Comparison of ENCODE assay signal across 8 mouse cellular contexts in genomic region chr6:137649528-137649927, GRCm38 (mm10). TPM values are rescaled to one million over a fixed set of nuclear protein-coding genes. Genes with fewer than 3 reads are reported as not detected.
DNase-seq lines count a peak whose midpoint lies in the region; ATAC-seq and TF ChIP-seq lines count a peak whose summit lies in the region.

No protein-coding gene starts in this region.

- H3K9ac ChIP-seq in neural tube, embryonic 11.5 days (ENCODE audit: low read length) = no peak overlapping the region; the same call in 1 of the 2 replicates
- H3K9ac ChIP-seq in embryonic facial prominence, embryonic 15.5 days = no peak overlapping the region
- H3K9ac ChIP-seq in limb, embryonic 14.5 days (ENCODE audit: low read depth, low read length, severe bottlenecking) = peak overlapping the region; percentile 81; the same call in 1 of the 2 replicates
- H3K9ac ChIP-seq in stomach, embryonic 15.5 days = no peak overlapping the region

- no peak for TF ChIP-seq POLR2A in limb, embryonic 14.5 days (IDR thresholded peaks at IDR 0.05; ENCODE audit: borderline replicate concordance, extremely low read depth, insufficient read depth, insufficient read length)

- H3K27me3 ChIP-seq in neural tube, embryonic 11.5 days (ENCODE audit: control insufficient read depth, insufficient read depth, low read length) = 0 out of 2 replicates have a peak, but pooled peaks cover 5% of the 10 kb centered on the region
- H3K27me3 ChIP-seq in embryonic facial prominence, embryonic 15.5 days = no peaks in the 10 kb centered on the region
- no peaks in the 10 kb centered on the region for H3K27me3 ChIP-seq in limb, embryonic 14.5 days (ENCODE audit: control insufficient read depth, insufficient read depth, low read length)
- H3K27me3 ChIP-seq in stomach, embryonic 15.5 days (replicated peaks) = no peaks in the 10 kb centered on the region

- ATAC-seq in neural tube, embryonic 11.5 days (ENCODE audit: insufficient read depth, low FRiP score, low TSS enrichment) = peak; percentile 49; the same call in 1 of the 2 replicates
- ATAC-seq in embryonic facial prominence, embryonic 15.5 days (ENCODE audit: insufficient number of reproducible peaks, low FRiP score, low TSS enrichment, low read depth) = no peak
- ATAC-seq in limb, embryonic 14.5 days (ENCODE audit: low FRiP score, low read depth) = no peak
- no peak; the same call in none of the 2 replicates for ATAC-seq in stomach, embryonic 15.5 days (ENCODE audit: insufficient read depth, low FRiP score, low read depth)

- peak overlapping the region; percentile 59 for H3K4me3 ChIP-seq in neural tube, embryonic 11.5 days (ENCODE audit: low read depth, low read length)
- H3K4me3 ChIP-seq in embryonic facial prominence, embryonic 15.5 days (replicated peaks) = peak overlapping the region; percentile 86
- H3K4me3 ChIP-seq in limb, embryonic 14.5 days (replicated peaks; ENCODE audit: low read length) = peak overlapping the region; percentile 76
- H3K4me3 ChIP-seq in stomach, embryonic 15.5 days (replicated peaks) = peak overlapping the region; percentile 86

- WGBS in neural tube, embryonic 11.5 days = 21% methylated on average over 6 of the region's 7 CpGs
- 17% methylated on average over 7 of the region's 7 CpGs for WGBS in embryonic facial prominence, embryonic 15.5 days
- 20% methylated on average over 4 of the region's 7 CpGs for WGBS in limb, embryonic 14.5 days
- 29% methylated on average over 3 of the region's 7 CpGs for WGBS in stomach, embryonic 15.5 days

- DNase-seq in neural tube, embryonic 11.5 days (ENCODE audit: low spot score) = peak; percentile 15
- no peak for DNase-seq in neural tube, embryonic 10.5 days (ENCODE audit: extremely low spot score, low spot score)
- DNase-seq in limb, embryonic 14.5 days (ENCODE audit: low spot score) = peak; percentile 12
- no peak for DNase-seq in layer of hippocampus, adult 11-12 months (ENCODE audit: low spot score)
- no peak for DNase-seq in urinary bladder, postnatal 14 days (ENCODE audit: low spot score)
- no peak for DNase-seq in left cerebral cortex, adult 8-10 months (ENCODE audit: low spot score in 2 of 2)

- no peak overlapping the region for H3K27ac ChIP-seq in neural tube, embryonic 11.5 days (ENCODE audit: low read depth, low read length)
- H3K27ac ChIP-seq in embryonic facial prominence, embryonic 15.5 days (replicated peaks) = no peak overlapping the region
- no peak overlapping the region for H3K27ac ChIP-seq in limb, embryonic 14.5 days (replicated peaks; ENCODE audit: low read depth, low read length)
- H3K27ac ChIP-seq in stomach, embryonic 15.5 days = no peak overlapping the region

- H3K9me3 ChIP-seq in neural tube, embryonic 11.5 days (ENCODE audit: control insufficient read depth, low read length) = no peaks in the 10 kb centered on the region
- H3K9me3 ChIP-seq in embryonic facial prominence, embryonic 15.5 days (replicated peaks) = no peaks in the 10 kb centered on the region
- no peaks in the 10 kb centered on the region for H3K9me3 ChIP-seq in limb, embryonic 14.5 days (ENCODE audit: control insufficient read depth, low read length)
- H3K9me3 ChIP-seq in stomach, embryonic 15.5 days = no peaks in the 10 kb centered on the region

- peak overlapping the region; percentile 95 for H3K4me2 ChIP-seq in neural tube, embryonic 11.5 days (ENCODE audit: low read depth)
- peak overlapping the region; percentile 87 for H3K4me2 ChIP-seq in embryonic facial prominence, embryonic 15.5 days (replicated peaks)
- peak overlapping the region; percentile 78 for H3K4me2 ChIP-seq in limb, embryonic 14.5 days (replicated peaks; ENCODE audit: low read depth, low read length, severe bottlenecking)
- H3K4me2 ChIP-seq in stomach, embryonic 15.5 days = peak overlapping the region; percentile 94

- H3K4me1 ChIP-seq in neural tube, embryonic 11.5 days (ENCODE audit: control insufficient read depth, insufficient read depth, low read length) = no peaks in the 10 kb centered on the region
- H3K4me1 ChIP-seq in embryonic facial prominence, embryonic 15.5 days = peaks cover 6% of the 10 kb centered on the region; the same call in 1 of the 2 replicates
- peaks cover 4% of the 10 kb centered on the region; the same call in 1 of the 2 replicates for H3K4me1 ChIP-seq in limb, embryonic 14.5 days (ENCODE audit: control insufficient read depth, insufficient read depth, low read length)
- H3K4me1 ChIP-seq in stomach, embryonic 15.5 days = peaks cover 11% of the 10 kb centered on the region; the same call in 1 of the 2 replicates

- no peaks in the 10 kb centered on the region for H3K36me3 ChIP-seq in neural tube, embryonic 11.5 days (ENCODE audit: control insufficient read depth, insufficient read depth, low read length)
- H3K36me3 ChIP-seq in embryonic facial prominence, embryonic 15.5 days = no peaks in the 10 kb centered on the region
- no peaks in the 10 kb centered on the region for H3K36me3 ChIP-seq in limb, embryonic 14.5 days (ENCODE audit: control insufficient read depth, insufficient read depth, low read length)
- H3K36me3 ChIP-seq in stomach, embryonic 15.5 days = no peaks in the 10 kb centered on the region

RNA-seq across cellular contexts. Expression of gene Eps8, which starts 5.1 kb away (rescaled TPM):
- polyA plus RNA-seq in neural tube, embryonic 11.5 days (2014; fragmentation: Nextera tagmentation; extraction: Ambion mirVana) = 6.6 and 7.6 TPM in 2 replicates
- 30.9 and 31.8 TPM in 2 replicates for polyA plus RNA-seq in embryonic facial prominence, embryonic 15.5 days (2015; fragmentation: Nextera tagmentation; extraction: Ambion mirVana)
- 13.4 and 14.9 TPM in 2 replicates for polyA plus RNA-seq in limb, embryonic 14.5 days (2012; rRNA removed)
- polyA plus RNA-seq in limb, embryonic 14.5 days (2014; fragmentation: Nextera tagmentation; extraction: Ambion mirVana) = 33.3 and 33.6 TPM in 2 replicates
- polyA plus RNA-seq in stomach, embryonic 15.5 days (2015; fragmentation: Nextera tagmentation; extraction: Ambion mirVana) = 42.3 and 45.5 TPM in 2 replicates
- total RNA-seq in left cerebral cortex, adult 8-10 months (2022) = 10 to 100 TPM; 26.7 to 32.0 (median 30.2) TPM

Comparison
In these comparisons a context has a peak if more than half of its experiments do, and no peak if none do; other contexts are left out.
1. DNase-seq: peak in neural tube, embryonic 11.5 days (single experiment) and limb, embryonic 14.5 days (single experiment); none in neural tube, embryonic 10.5 days (single experiment), layer of hippocampus, adult 11-12 months (single experiment), urinary bladder, postnatal 14 days (single experiment) and left cerebral cortex, adult 8-10 months (0 of 2).
2. Peak in every context shown above with its lines, with median percentiles within 50 percentile points of each other: H3K4me2 ChIP-seq and H3K4me3 ChIP-seq.